Mouse (Mus musculus) ovary, postnatal 14 days (tissue): ENCODE data around the gene Cebpb.

Experiments used
- DNase-seq: peaks from one replicate; pipeline ENCODE4 v3.0.0; 2022; ENCODE audit warnings: low spot score

The Cebpb gene

GRCm38 (mm10) chr2:167722538-167722937, 33.8 kb downstream of the Cebpb start:
- DNase-seq: no peak

GRCm38 (mm10) chr2:167723589-167724206, 35.0 kb downstream of the Cebpb start:
- DNase-seq: no peak

GRCm38 (mm10) chr2:167725879-167726278, 37.2 kb downstream of the Cebpb start:
- no peak for DNase-seq

GRCm38 (mm10) chr2:167727161-167727560, 38.4 kb downstream of the Cebpb start:
- peak; percentile 68 for DNase-seq

- DNase-seq: no peak
Measured at GRCm38 (mm10) chr2:167730036-167730435, 41.3 kb downstream of the Cebpb start.

- no peak for DNase-seq
Measured at GRCm38 (mm10) chr2:167731149-167731548, 42.4 kb downstream of the Cebpb start.

- no peak for DNase-seq
Measured at GRCm38 (mm10) chr2:167734861-167735260, 46.1 kb downstream of the Cebpb start.

GRCm38 (mm10) chr2:167739030-167739429, 50.3 kb downstream of the Cebpb start:
- no peak for DNase-seq
